Mouse (Mus musculus) embryonic fibroblast, embryonic 13.5 days (primary cell): ENCODE data around the gene Igfbp3. TPM values are rescaled to one million over a fixed set of nuclear protein-coding genes. Genes with fewer than 3 reads are reported as not detected.

ENCODE experiments used
- H3K27ac ChIP-seq: 2 replicates; pipeline ENCODE4 v1.5.1; 2012; ENCODE audit warnings: low read length, control low read depth, inconsistent platforms; ENCODE audit not compliant: insufficient read depth
- H3K4me1 ChIP-seq: 2 replicates; pipeline ENCODE4 v1.6.1; 2011; ENCODE audit warnings: low read length; ENCODE audit not compliant: control insufficient read depth, insufficient read depth
- H3K4me3 ChIP-seq: 2 replicates; pipeline ENCODE4 v1.5.1; 2011; ENCODE audit warnings: mild to moderate bottlenecking, control low read depth, low read length; ENCODE audit not compliant: insufficient read depth
- CTCF ChIP-seq: IDR thresholded peaks from 2 replicates; pipeline ENCODE4 v1.5.1; 2011; ENCODE audit warnings: mild to moderate bottlenecking, control low read depth, low read length, moderate library complexity, borderline replicate concordance; ENCODE audit not compliant: insufficient read depth
- POLR2A ChIP-seq: IDR thresholded peaks from 2 replicates; pipeline ENCODE4 v1.6.1; 2011; ENCODE audit warnings: low read depth, mild to moderate bottlenecking, control low read depth, low read length, moderate library complexity
- polyA plus RNA-seq: library from polyadenylated mRNA; stranded (reverse); fragments of >200 nt; gene quantifications from 2 replicates; pipeline ENCODE4 v1.2.4, GENCODE M21; 2011; ENCODE audit warnings: low read depth; ENCODE audit not compliant: missing spikeins, insufficient read length

Gene Igfbp3
- polyA plus RNA-seq, 1 experiment = 209 TPM

- Histone ChIP-seq H3K4me3 (no peak overlapping the region), H3K27ac (no peak overlapping the region), H3K4me1 (no peaks in the 10 kb centered on the region)
- TF ChIP-seq POLR2A = no peak
- no peak for TF ChIP-seq CTCF
Observed at GRCm38 (mm10) chr11:7178724-7179123, 35.0 kb downstream of the Igfbp3 start.

GRCm38 (mm10) chr11:7173664-7174063 lies 40.1 kb downstream of the Igfbp3 start:
- H3K27ac ChIP-seq = no peak overlapping the region
- TF ChIP-seq CTCF = no peak
- no peak for TF ChIP-seq POLR2A
- no peak overlapping the region for H3K4me3 ChIP-seq
- H3K4me1 ChIP-seq = no peaks in the 10 kb centered on the region

GRCm38 (mm10) chr11:7169645-7170044 lies 44.1 kb downstream of the Igfbp3 start:
- H3K27ac ChIP-seq = no peak overlapping the region
- no peak overlapping the region for H3K4me3 ChIP-seq
- TF ChIP-seq POLR2A (no peak), CTCF (no peak)
- H3K4me1 ChIP-seq = no peaks in the 10 kb centered on the region

GRCm38 (mm10) chr11:7164416-7164815 lies 49.3 kb downstream of the Igfbp3 start:
- H3K27ac ChIP-seq = no peak overlapping the region
- no peaks in the 10 kb centered on the region for H3K4me1 ChIP-seq
- no peak overlapping the region for H3K4me3 ChIP-seq
- TF ChIP-seq CTCF = no peak
- TF ChIP-seq POLR2A = no peak

DNA sequence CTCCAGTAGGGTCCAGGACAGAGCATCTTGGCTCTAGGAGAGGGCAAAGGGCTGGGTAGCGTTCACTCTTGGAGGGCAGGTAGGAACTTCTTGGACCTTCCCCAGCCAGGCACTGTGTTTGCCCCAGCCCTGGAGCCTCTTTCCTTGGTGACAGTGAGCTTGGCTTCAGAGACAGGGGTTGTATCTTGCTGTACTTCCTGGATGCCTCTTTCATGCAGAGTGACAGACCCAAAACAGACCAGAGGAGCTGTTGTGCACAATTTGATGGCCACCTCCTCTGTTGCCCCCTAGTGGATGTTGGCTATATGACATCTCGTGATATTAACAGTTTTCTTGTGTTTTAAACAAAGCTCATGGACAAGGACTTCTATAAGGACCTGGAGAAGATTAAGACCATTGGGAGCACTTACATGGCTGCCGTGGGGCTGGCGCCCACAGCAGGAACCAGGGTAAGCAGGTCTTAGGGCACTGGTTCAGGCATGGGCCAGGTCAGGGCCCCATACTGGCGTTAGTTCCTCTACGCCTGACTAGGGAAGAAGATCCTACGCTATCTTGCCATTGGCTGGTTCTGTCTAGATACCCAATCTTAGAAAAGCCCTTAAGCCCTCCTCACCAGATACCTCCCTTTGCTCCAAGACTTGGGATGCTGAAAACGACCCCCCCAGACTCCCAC lies 52.1 kb downstream of the Igfbp3 start:
- H3K4me1 ChIP-seq = no peaks in the 10 kb centered on the region
- TF ChIP-seq CTCF = peak; percentile 44; the same call in 1 of the 2 replicates
- no peak for TF ChIP-seq POLR2A
- H3K4me3 ChIP-seq = no peak overlapping the region
- no peak overlapping the region for H3K27ac ChIP-seq

GRCm38 (mm10) chr11:7160637-7161101 lies 53.1 kb downstream of the Igfbp3 start:
- no peak overlapping the region for H3K4me3 ChIP-seq
- H3K4me1 ChIP-seq = no peaks in the 10 kb centered on the region
- no peak overlapping the region for H3K27ac ChIP-seq
- TF ChIP-seq POLR2A (no peak), CTCF (no peak)

DNA sequence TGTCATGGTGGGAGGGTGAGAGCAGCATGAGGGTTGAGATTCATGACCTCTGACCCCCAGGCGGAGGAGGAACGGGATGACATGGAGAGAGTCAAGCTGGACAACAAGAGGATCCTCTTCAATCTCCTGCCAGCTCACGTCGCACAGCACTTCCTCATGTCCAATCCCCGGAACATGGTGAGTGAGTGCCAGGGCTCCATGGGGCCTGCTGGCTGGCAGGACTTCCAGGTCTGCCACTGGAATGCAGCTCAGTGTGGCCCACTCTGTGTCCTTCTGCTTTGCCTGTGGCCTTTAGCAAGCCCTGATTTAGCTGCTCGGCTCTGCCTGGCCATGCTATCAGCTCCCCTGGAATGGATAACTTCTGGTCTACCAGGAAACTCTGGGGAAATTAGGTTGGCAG lies 53.6 kb downstream of the Igfbp3 start:
- no peak overlapping the region for H3K27ac ChIP-seq
- no peaks in the 10 kb centered on the region for H3K4me1 ChIP-seq
- no peak overlapping the region for H3K4me3 ChIP-seq
- TF ChIP-seq POLR2A (no peak), CTCF (no peak)

DNA sequence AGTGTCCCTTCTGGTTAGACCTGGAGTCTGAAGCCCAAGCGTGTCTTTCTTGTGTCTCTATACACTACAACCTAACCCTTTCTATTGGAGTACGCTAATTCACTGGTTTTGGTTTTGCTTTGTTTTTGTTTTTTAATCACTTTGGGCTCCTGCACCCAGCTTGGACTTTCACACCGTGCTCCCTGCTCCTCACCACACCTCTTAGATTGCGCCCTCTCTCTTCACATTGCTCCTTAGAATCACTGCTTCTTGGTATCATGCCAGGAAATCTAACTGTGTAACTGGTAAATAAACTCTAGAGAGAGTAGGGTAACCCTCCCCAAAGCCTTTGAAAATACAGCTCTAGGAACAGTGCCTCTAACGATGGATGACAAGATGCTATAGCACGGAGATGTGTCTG lies 55.5 kb downstream of the Igfbp3 start:
- H3K4me1 ChIP-seq = no peaks in the 10 kb centered on the region
- no peak overlapping the region for H3K4me3 ChIP-seq
- TF ChIP-seq CTCF (no peak), POLR2A (no peak)
- H3K27ac ChIP-seq = no peak overlapping the region

DNA sequence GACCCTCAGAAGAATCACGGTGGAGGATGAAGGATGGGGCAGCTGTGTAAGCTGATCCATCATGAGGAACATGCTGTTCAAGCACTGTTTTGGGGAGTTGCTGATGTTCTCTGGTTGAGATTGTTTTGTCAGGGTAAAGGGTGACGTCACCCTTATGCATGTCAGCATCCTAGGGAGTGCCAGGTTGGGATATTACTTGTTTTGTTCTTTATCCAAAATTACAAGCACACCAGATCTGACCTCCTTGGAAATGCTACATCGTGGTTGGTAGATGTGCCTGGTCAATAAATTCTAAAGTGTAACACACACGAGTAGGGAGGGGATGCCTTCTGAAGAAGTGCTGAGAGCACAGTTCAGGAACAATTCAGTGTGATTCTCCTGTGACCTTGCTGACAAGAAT lies 57.3 kb downstream of the Igfbp3 start:
- TF ChIP-seq POLR2A (no peak), CTCF (no peak)
- no peak overlapping the region for H3K4me3 ChIP-seq
- H3K27ac ChIP-seq = no peak overlapping the region
- H3K4me1 ChIP-seq = no peaks in the 10 kb centered on the region

Other genes with a start within 250 kb of the Igfbp3 start
- gene Adcy1, start 150.4 kb downstream of the Igfbp3 start, polyA plus RNA-seq = 2.0 and 2.2 TPM in 2 replicates
- not detected in 2 replicates for gene Gm11985, start 25.4 kb downstream of the Igfbp3 start, polyA plus RNA-seq
- not detected in 2 replicates for gene Igfbp1, start 16.1 kb downstream of the Igfbp3 start, polyA plus RNA-seq